Comparison of ENCODE assay signal across 23 mouse cellular contexts in the genomic region with DNA sequence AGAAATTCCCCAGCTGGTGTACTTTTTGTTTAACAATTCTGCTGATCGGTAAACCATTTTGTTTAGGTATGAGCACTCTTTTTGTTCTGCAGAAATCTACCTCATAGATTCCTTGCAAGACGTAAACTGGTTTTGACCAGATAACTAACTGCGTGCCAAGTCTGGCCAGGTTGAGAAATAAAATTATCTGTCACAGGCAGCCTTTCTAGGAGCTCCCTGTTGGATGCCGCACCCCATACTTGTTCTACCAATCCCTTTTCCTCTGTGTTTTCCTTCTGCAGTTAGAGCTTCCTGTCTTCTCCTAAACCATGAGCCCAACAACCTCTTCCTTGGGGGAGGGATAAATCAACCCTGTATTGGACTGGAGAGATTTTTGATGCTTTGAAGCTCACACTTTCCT.
DNase-seq lines count a peak whose midpoint lies in the region; ATAC-seq and TF ChIP-seq lines count a peak whose summit lies in the region.
"Had no signal": no experiment of that assay in that cellular context is flagged by ENCODE, and none has a peak within 500 bp of the region (broad histone marks: within the 10 kb centered on the region; RNA-seq: fewer than 3 reads in every experiment).

No protein-coding gene starts in this region.

- peak; percentile 7 for DNase-seq in liver
- DNase-seq in liver, postnatal 0 days, result no peak
- DNase-seq in liver, embryonic 14.5 days (ENCODE audit: low read depth in 3 of 3, low spot score in 3 of 3), result no peak
- no peak for DNase-seq in spleen, adult 18-20 months
- DNase-seq in thymus, postnatal 25 days, result no peak
- DNase-seq: adrenal gland, adult 8-10 months; adrenal gland, postnatal 25 days; cerebellum, adult 18-20 months; cerebellum, adult 9-10 months; gastrocnemius, postnatal 10 days; gastrocnemius, postnatal 36 days; heart, adult 2 months; heart, postnatal 14 days; heart, postnatal 4 days had no signal

- H3K36me3 ChIP-seq in liver, postnatal 0 days (replicated peaks; ENCODE audit: insufficient read depth, low read length), result no peaks in the 10 kb centered on the region
- no peaks in the 10 kb centered on the region for H3K36me3 ChIP-seq in liver, embryonic 14.5 days (replicated peaks; ENCODE audit: control insufficient read depth, insufficient read depth, low read depth)
- H3K36me3 ChIP-seq: embryonic facial prominence, embryonic 12.5 days; embryonic facial prominence, embryonic 15.5 days; forebrain, embryonic 15.5 days; heart, embryonic 10.5 days; heart, embryonic 13.5 days had no signal

- no peaks in the 10 kb centered on the region for H3K4me1 ChIP-seq in liver, postnatal 0 days (ENCODE audit: insufficient read depth)
- H3K4me1 ChIP-seq in liver, embryonic 14.5 days (replicated peaks; ENCODE audit: control insufficient read depth in 2 of 2, insufficient read depth in 2 of 2, low read length in 1 of 2), result peaks cover 0 to 10% of the 10 kb centered on the region in 2 experiments; a peak in 2 of 4 replicates
- H3K4me1 ChIP-seq: embryonic facial prominence, embryonic 12.5 days; embryonic facial prominence, embryonic 15.5 days; forebrain, embryonic 15.5 days had no signal

- H3K4me2 ChIP-seq in liver, postnatal 0 days (ENCODE audit: low read depth, low read length), result no peak overlapping the region
- H3K4me2 ChIP-seq in liver, embryonic 14.5 days (ENCODE audit: low read depth), result no peak overlapping the region
- H3K4me2 ChIP-seq: embryonic facial prominence, embryonic 12.5 days; embryonic facial prominence, embryonic 15.5 days; forebrain, embryonic 15.5 days; heart, embryonic 13.5 days; hindbrain, embryonic 14.5 days had no signal

- no peak overlapping the region for H3K9ac ChIP-seq in liver, postnatal 0 days (replicated peaks)
- H3K9ac ChIP-seq in liver, embryonic 14.5 days (replicated peaks), result no peak overlapping the region
- H3K9ac ChIP-seq: embryonic facial prominence, embryonic 12.5 days; embryonic facial prominence, embryonic 15.5 days; forebrain, embryonic 15.5 days; heart, embryonic 13.5 days; hindbrain, embryonic 14.5 days had no signal

- no peak overlapping the region for H3K27ac ChIP-seq in liver, postnatal 0 days (ENCODE audit: low read depth)
- H3K27ac ChIP-seq in liver, embryonic 14.5 days, result no peak overlapping the region
- H3K27ac ChIP-seq: embryonic facial prominence, embryonic 12.5 days; embryonic facial prominence, embryonic 15.5 days; forebrain, embryonic 15.5 days; heart, adult 2 months; heart, embryonic 10.5 days; heart, embryonic 13.5 days; hindbrain, embryonic 14.5 days; hindbrain, postnatal 0 days had no signal

- H3K9me3 ChIP-seq in liver, postnatal 0 days (ENCODE audit: low read length), result no peaks in the 10 kb centered on the region
- H3K9me3 ChIP-seq in liver, embryonic 14.5 days (ENCODE audit: control insufficient read depth, low read length), result no peaks in the 10 kb centered on the region
- H3K9me3 ChIP-seq: embryonic facial prominence, embryonic 12.5 days; embryonic facial prominence, embryonic 15.5 days; forebrain, embryonic 15.5 days; heart, embryonic 10.5 days; heart, embryonic 13.5 days had no signal

- WGBS in liver, postnatal 0 days (ENCODE audit: insufficient replicate concordance), result 62% methylated on average over 4 of the region's 4 CpGs
- 39% methylated on average over 4 of the region's 4 CpGs for WGBS in liver, embryonic 14.5 days (ENCODE audit: insufficient replicate concordance)

- no peak for TF ChIP-seq EP300 in liver, postnatal 0 days (IDR thresholded peaks at IDR 0.05; ENCODE audit: low read depth)
- no peak for TF ChIP-seq EP300 in liver, embryonic 14.5 days (IDR thresholded peaks at IDR 0.05; ENCODE audit: low read depth)

- no peak for ATAC-seq in liver, postnatal 0 days
- peak; percentile 74 for ATAC-seq in liver, embryonic 14.5 days (ENCODE audit: insufficient read depth)
- ATAC-seq in megakaryocyte-erythroid progenitor cell, adult 5-6 weeks (replicated peaks; ENCODE audit: low FRiP score, low TSS enrichment, poor library complexity, severe bottlenecking), result peak; percentile 81
- ATAC-seq: activated CD4-positive, CD25-positive, alpha-beta regulatory T cell, adult 4 months; forebrain, embryonic 15.5 days; hindbrain, postnatal 0 days had no signal

- H3K4me3 ChIP-seq in liver, postnatal 0 days (ENCODE audit: low read depth, low read length), result no peak overlapping the region
- no peak overlapping the region for H3K4me3 ChIP-seq in liver, embryonic 14.5 days (ENCODE audit: insufficient read depth in 1 of 2, low read depth in 2 of 2, low read length in 2 of 2)
- H3K4me3 ChIP-seq: embryonic facial prominence, embryonic 12.5 days; embryonic facial prominence, embryonic 15.5 days; forebrain, embryonic 15.5 days; heart, adult 2 months; heart, embryonic 10.5 days; heart, embryonic 13.5 days had no signal

- no peak for TF ChIP-seq CTCF in liver, postnatal 0 days (IDR thresholded peaks at IDR 0.05; ENCODE audit: low read depth)
- no peak for TF ChIP-seq CTCF in liver, embryonic 14.5 days (IDR thresholded peaks at IDR 0.05; ENCODE audit: low read depth)

- H3K27me3 ChIP-seq in liver, postnatal 0 days (ENCODE audit: insufficient read depth, low read length), result no peaks in the 10 kb centered on the region
- H3K27me3 ChIP-seq in liver, embryonic 14.5 days (ENCODE audit: control insufficient read depth, insufficient read depth, low read length), result no peaks in the 10 kb centered on the region
- H3K27me3 ChIP-seq: embryonic facial prominence, embryonic 12.5 days; embryonic facial prominence, embryonic 15.5 days; forebrain, embryonic 15.5 days; heart, embryonic 13.5 days had no signal
